Mouse (Mus musculus) limb, embryonic 13.5 days (tissue): ENCODE measurements around the gene Tmco1. TPM values are rescaled to one million over a fixed set of nuclear protein-coding genes. Genes with fewer than 3 reads are reported as not detected.

Experiments
- ATAC-seq: fragments of 200-750 bp; cut with Nextera tagmentation; 2 replicates; pipeline ENCODE4 v1.8.0; 2017; ENCODE audit warnings: low read depth, moderate number of reproducible peaks, moderate TSS enrichment; ENCODE audit not compliant: low FRiP score
- H3K27ac ChIP-seq: fragments of 300-500 bp; sonication (generic); 2 replicates; pipeline ENCODE4 v1.5.1; 2015; ENCODE audit warnings: inconsistent platforms, mild to moderate bottlenecking, moderate library complexity
- H3K27me3 ChIP-seq: fragments of 300-500 bp; sonication (generic); 2 replicates; pipeline ENCODE4 v1.6.1; 2015; ENCODE audit warnings: mild to moderate bottlenecking, inconsistent platforms
- H3K36me3 ChIP-seq: fragments of 300-500 bp; sonication (generic); 2 replicates; pipeline ENCODE4 v1.6.1; 2015; ENCODE audit warnings: inconsistent platforms, mild to moderate bottlenecking, moderate library complexity
- H3K4me1 ChIP-seq: fragments of 300-500 bp; sonication (generic); 2 replicates; pipeline ENCODE4 v1.6.1; 2015; ENCODE audit warnings: inconsistent platforms
- H3K4me2 ChIP-seq: fragments of 300-500 bp; sonication (generic); replicated peaks from 2 replicates; pipeline ENCODE4 v1.6.1; 2015; ENCODE audit warnings: inconsistent platforms, mild to moderate bottlenecking, moderate library complexity
- H3K4me3 ChIP-seq: fragments of 300-500 bp; sonication (generic); 2 replicates; pipeline ENCODE4 v1.5.1; 2015; ENCODE audit warnings: moderate library complexity, mild to moderate bottlenecking, inconsistent platforms
- H3K9ac ChIP-seq: fragments of 300-500 bp; sonication (generic); 2 replicates; pipeline ENCODE4 v1.6.1; 2015; ENCODE audit warnings: mild to moderate bottlenecking, inconsistent platforms
- H3K9me3 ChIP-seq: fragments of 300-500 bp; sonication (generic); 2 replicates; pipeline ENCODE4 v1.6.1; 2016; ENCODE audit warnings: inconsistent platforms
- WGBS: fragments of 180-500 bp; shearing (Covaris S2); methylation state at CpG from one replicate; pipeline ENCODE4 v1.1.7; 2015; 5-methylcytosine and 5-hydroxymethylcytosine counted together
- polyA plus RNA-seq: library from polyadenylated mRNA; unstranded; fragments of >200 nt; fragmentation: Nextera tagmentation; extraction: Ambion mirVana; gene quantifications from 2 replicates; pipeline ENCODE4 v1.2.1, GENCODE M21; 2015

Tmco1 gene
- 80.4 and 81.8 TPM in 2 replicates for polyA plus RNA-seq

DNA sequence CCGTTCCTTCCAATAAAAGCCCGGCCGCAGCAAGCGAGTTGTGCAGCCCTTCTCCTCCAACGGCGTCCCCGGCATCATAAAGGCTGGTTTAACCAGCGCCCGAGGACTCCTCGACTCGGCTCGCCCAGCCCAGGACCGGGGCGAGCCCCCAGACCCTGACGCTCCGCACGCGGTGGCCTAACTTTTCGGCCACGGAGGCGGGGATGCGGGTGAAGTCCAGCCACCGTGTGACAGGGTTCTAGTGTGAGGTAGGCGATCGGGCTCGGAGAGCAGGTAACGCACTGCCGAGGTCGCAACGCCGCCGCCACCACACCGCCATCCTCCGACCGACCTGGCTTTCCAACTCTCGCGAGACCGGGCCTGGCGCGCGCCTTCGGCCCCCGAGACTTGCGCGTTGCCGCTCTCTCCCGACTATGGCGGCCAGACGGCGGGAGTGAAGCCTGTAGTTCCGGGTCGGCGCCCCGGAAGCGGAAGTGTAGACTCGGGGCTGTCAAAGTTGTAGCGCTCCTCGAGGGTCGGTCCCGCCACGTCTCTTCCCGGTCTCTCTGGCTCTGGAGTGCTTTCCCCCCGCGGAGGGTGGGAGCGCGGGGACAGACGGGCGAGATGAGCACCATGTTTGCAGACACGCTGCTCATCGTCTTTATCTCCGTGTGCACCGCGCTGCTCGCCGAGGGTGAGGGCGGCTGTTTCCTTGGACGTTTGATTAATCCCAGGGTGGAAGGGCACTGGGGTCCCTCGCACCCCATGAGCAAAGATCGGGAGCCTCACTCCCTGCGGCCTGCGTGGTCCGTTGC lies at the start of gene Tmco1:
Gene Tmco1, plus strand, starts transcription at position 118 of the 794 bp plus-strand sequence.
- Histone ChIP-seq H3K4me2 (peak within 1 kb of the TSS; percentile 85), H3K4me1 (peaks cover 8% of the 10 kb centered on the region; the same call in 1 of the 2 replicates), H3K27me3 (no peaks in the 10 kb centered on the region), H3K36me3 (peaks cover 16% of the 10 kb centered on the region), H3K4me3 (peak within 1 kb of the TSS; percentile 79), H3K9ac (peak within 1 kb of the TSS; percentile 94), H3K27ac (peak within 1 kb of the TSS; percentile 95), H3K9me3 (no peaks in the 10 kb centered on the region)
- peak; percentile 97 for ATAC-seq
- under 1% methylated on average over 78 of the region's 82 CpGs for WGBS

DNA sequence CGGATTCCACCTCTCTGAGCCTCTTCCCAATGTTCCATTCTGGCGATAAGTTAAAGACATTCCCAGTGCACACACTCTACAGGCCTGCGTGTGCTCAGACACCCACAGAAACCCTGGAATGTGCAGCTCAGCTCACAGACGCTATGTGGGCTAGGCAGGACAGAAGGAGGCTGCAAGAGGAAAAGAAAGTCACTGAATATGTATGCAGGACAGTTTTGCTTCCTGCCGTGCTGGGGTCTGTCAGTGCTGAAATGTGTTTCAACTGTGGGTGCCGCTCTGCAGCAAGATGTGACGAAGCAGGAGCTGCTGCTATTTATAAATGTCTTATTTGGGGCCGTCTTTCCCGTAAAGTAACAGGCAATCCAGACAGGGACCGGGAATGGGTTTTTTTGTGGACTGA lies 48.5 kb upstream of the Tmco1 start:
- no peak overlapping the region for H3K4me3 ChIP-seq
- H3K27me3 ChIP-seq: no peaks in the 10 kb centered on the region
- H3K9me3 ChIP-seq: no peaks in the 10 kb centered on the region
- no peak overlapping the region for H3K9ac ChIP-seq
- H3K4me1 ChIP-seq: peaks cover 37% of the 10 kb centered on the region
- WGBS: 63% methylated on average over 10 of the region's 10 CpGs
- H3K4me2 ChIP-seq: no peak overlapping the region
- H3K36me3 ChIP-seq: no peaks in the 10 kb centered on the region
- ATAC-seq: no peak
- H3K27ac ChIP-seq: no peak overlapping the region

DNA sequence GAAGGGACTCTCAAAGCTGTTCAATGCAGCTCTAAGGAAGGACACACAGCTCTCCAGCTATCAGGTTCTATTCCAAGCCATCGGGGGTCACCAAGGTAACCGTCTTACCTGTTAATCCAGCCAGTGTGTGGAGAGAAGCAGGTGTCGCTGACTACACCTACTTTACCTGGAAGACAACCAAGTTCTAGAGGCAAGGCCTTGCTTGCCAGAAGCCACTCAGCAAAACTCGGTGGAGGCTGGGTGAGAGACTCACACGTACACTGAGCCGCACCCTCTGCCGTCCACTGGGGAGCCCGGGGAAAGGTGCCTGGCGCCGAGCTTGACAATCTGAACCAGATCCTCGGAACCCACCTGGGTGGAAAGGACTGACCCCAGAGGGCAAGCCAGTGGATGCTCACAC lies 46.4 kb upstream of the Tmco1 start:
- Histone ChIP-seq H3K4me1 (peaks cover 28% of the 10 kb centered on the region), H3K9me3 (no peaks in the 10 kb centered on the region), H3K36me3 (no peaks in the 10 kb centered on the region), H3K27ac (no peak overlapping the region), H3K4me2 (no peak overlapping the region), H3K9ac (no peak overlapping the region), H3K4me3 (no peak overlapping the region), H3K27me3 (no peaks in the 10 kb centered on the region)
- 90% methylated on average over 11 of the region's 11 CpGs for WGBS
- ATAC-seq: no peak

DNA sequence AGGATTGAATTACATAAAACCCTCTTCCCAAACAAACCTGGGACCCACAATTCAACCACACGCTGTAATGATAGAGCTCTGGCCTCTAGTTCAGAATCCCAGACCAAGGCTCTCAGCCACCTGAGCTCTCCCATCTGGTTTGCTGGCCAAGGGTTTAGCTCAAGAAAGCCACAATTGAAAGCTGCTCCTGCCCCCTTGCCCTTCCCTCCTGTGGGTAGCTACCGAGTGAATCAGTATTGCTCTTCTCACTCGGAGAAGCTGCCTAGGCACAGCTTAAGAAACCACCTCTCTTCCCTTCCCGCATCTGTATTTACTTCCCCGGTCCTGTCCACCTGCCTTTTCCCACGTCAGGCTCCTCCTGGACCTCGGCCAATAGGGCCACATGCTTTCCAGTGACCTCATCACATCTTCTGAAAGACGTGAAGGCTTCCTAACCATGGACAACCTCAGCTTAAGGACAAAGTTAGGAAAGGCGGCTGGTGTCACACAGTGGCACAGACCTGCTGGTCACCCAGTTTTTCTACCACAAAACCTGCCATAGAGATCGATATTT lies 45.6 kb upstream of the Tmco1 start:
- H3K27me3 ChIP-seq: no peaks in the 10 kb centered on the region
- no peak overlapping the region for H3K9ac ChIP-seq
- 63% methylated on average over 10 of the region's 10 CpGs for WGBS
- no peak overlapping the region for H3K27ac ChIP-seq
- no peak overlapping the region for H3K4me2 ChIP-seq
- H3K4me1 ChIP-seq: peaks cover 24% of the 10 kb centered on the region
- H3K9me3 ChIP-seq: no peaks in the 10 kb centered on the region
- no peak for ATAC-seq
- no peak overlapping the region for H3K4me3 ChIP-seq
- no peaks in the 10 kb centered on the region for H3K36me3 ChIP-seq

DNA sequence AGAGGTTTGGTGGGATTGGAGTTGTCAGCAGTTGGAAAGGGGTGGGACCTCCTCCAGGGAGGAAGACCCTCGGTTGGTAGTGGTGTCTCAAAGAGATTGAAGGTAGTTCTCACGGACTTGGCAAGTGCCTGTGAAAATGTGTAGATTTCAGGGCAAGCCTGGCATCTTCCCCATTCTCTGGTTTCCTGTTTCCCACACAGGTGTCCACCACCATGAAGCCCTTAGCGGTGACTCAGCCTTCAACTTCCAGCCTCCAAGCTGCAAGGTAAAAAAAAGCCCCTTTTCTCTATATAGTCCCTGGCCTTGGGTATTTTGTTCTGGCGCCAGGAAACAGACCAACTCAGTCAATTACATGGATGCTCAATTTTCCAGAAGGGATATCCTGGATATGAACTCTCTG lies 42.8 kb upstream of the Tmco1 start:
- 68% methylated on average over 4 of the region's 4 CpGs for WGBS
- no peak for ATAC-seq
- no peak overlapping the region for H3K4me3 ChIP-seq

DNA sequence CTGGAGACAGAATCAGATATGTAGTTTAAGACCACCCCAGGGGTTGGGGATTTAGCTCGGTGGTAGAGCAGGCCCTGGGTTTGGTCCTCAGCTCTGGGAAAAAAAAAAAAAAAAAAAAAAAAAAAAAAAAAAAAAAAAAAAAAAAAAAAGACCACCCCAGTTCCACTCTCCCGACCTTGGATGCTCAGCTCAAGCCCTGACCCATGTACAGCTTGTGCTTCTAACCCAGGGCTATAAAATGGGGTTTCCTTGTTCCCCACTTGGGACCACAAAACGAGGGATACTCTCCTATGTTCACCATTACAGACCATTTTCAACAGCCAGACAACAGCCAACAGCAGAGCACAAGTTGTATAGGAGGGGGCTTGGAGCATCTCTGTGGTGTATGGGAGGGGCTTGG lies 41.5 kb upstream of the Tmco1 start:
- Histone ChIP-seq H3K9me3 (no peaks in the 10 kb centered on the region), H3K36me3 (no peaks in the 10 kb centered on the region), H3K4me3 (no peak overlapping the region), H3K4me2 (no peak overlapping the region), H3K27me3 (no peaks in the 10 kb centered on the region), H3K9ac (no peak overlapping the region), H3K27ac (no peak overlapping the region), H3K4me1 (peaks cover 51% of the 10 kb centered on the region)
- ATAC-seq: no peak
- WGBS: 77% methylated on average over 3 of the region's 3 CpGs

More for the DNA sequence above, 42.8 kb upstream of the Tmco1 start:
- no peak overlapping the region for H3K9ac ChIP-seq
- no peaks in the 10 kb centered on the region for H3K9me3 ChIP-seq
- no peaks in the 10 kb centered on the region for H3K27me3 ChIP-seq
- peaks cover 37% of the 10 kb centered on the region for H3K4me1 ChIP-seq
- no peak overlapping the region for H3K4me2 ChIP-seq
- no peaks in the 10 kb centered on the region for H3K36me3 ChIP-seq
- H3K27ac ChIP-seq: no peak overlapping the region

DNA sequence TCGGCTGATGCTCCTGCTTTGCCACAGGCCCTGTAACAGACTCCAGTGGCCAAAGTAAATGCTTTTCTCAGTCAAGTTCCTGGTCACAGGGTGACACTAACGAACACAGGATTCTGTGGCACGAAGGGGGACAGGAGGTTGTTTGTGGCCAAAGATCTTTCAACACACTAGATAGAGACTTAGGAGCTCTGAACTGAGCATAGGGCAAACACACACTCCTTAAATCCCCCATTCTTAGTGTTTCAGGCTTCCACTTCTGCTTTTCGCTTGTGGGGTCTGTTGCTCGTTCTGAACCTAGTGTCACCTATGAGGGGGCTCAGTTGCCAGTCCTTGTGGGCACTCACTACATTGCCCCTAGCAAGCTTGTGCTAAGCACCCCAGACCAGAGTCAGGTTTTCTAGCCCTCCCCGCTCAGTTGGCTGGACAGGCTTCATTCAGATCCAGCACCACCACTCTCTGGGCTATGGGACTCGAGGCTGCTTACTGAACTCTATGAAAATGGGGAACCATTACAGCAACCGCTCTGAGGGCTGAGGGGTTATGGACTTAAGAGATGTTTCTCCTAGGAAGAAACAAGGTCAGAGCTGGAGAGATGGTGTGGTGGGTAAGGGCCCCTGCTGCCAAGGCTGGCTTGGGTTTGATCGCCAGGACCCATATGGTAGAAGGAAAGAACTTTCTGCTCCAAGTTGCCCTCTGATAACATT lies 39.7 kb upstream of the Tmco1 start:
- Histone ChIP-seq H3K4me2 (peak overlapping the region; percentile 52; the same call in 1 of the 2 replicates), H3K4me3 (no peak overlapping the region), H3K36me3 (no peaks in the 10 kb centered on the region), H3K27me3 (no peaks in the 10 kb centered on the region), H3K9ac (no peak overlapping the region; the same call in 1 of the 2 replicates), H3K4me1 (peaks cover 45% of the 10 kb centered on the region), H3K9me3 (no peaks in the 10 kb centered on the region), H3K27ac (no peak overlapping the region)
- no peak for ATAC-seq
- WGBS: 85% methylated on average over 9 of the region's 9 CpGs

DNA sequence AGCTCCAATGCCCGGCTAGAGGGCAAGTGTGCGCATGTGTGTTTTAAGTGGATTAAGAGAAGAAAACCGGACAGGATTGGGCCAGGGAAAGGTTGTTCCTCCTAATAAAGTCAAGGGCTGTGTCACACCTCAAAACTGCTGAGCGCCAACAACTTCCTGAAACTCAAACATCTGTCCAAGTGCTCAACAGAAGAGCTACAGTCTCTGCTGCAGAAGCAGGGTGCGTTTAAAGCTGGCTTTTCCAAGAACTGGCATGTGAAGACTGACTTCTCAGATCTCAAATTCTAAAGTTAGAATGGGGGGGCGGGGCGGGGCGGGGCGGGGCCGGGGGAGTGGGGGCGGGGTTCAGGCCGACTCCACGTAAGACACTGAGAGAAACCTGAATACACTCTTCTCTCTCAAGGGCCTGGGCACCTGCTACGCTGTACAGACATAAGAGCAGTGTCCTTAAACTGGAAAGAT lies 38.8 kb upstream of the Tmco1 start:
- ATAC-seq: peak; percentile 28; the same call in 1 of the 2 replicates
- peak overlapping the region; percentile 52 for H3K4me2 ChIP-seq
- no peak overlapping the region for H3K9ac ChIP-seq
- no peaks in the 10 kb centered on the region for H3K36me3 ChIP-seq
- 26% methylated on average over 14 of the region's 14 CpGs for WGBS
- H3K4me3 ChIP-seq: no peak overlapping the region
- H3K27ac ChIP-seq: peak overlapping the region; percentile 56
- no peaks in the 10 kb centered on the region for H3K9me3 ChIP-seq
- peaks cover 45% of the 10 kb centered on the region for H3K4me1 ChIP-seq
- no peaks in the 10 kb centered on the region for H3K27me3 ChIP-seq

DNA sequence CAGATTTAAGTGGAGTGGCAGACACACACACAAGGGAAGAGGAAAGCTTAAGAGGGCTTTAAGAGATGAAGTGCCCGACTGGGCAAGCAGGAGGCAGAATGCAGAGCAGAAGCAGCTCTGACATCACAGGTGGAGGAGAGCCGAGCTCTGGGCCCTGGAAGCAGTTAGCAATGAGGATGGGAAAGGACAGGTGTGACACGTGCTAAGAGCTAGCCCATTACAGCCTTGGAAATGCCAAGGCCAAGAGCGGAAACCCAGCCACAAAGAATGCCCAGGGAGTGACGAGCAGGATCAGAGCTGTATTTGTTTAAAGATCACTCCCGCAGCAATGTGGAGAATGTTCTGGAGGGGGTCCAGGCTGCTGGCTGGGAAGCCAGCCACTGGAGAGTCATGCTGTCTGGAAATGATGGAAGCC lies 38.3 kb upstream of the Tmco1 start:
- Histone ChIP-seq H3K4me1 (peaks cover 45% of the 10 kb centered on the region), H3K9me3 (no peaks in the 10 kb centered on the region), H3K4me3 (no peak overlapping the region), H3K27me3 (no peaks in the 10 kb centered on the region), H3K9ac (no peak overlapping the region), H3K27ac (peak overlapping the region; percentile 53), H3K36me3 (no peaks in the 10 kb centered on the region), H3K4me2 (peak overlapping the region; percentile 52)
- 27% methylated on average over 6 of the region's 6 CpGs for WGBS
- peak; percentile 57 for ATAC-seq

DNA sequence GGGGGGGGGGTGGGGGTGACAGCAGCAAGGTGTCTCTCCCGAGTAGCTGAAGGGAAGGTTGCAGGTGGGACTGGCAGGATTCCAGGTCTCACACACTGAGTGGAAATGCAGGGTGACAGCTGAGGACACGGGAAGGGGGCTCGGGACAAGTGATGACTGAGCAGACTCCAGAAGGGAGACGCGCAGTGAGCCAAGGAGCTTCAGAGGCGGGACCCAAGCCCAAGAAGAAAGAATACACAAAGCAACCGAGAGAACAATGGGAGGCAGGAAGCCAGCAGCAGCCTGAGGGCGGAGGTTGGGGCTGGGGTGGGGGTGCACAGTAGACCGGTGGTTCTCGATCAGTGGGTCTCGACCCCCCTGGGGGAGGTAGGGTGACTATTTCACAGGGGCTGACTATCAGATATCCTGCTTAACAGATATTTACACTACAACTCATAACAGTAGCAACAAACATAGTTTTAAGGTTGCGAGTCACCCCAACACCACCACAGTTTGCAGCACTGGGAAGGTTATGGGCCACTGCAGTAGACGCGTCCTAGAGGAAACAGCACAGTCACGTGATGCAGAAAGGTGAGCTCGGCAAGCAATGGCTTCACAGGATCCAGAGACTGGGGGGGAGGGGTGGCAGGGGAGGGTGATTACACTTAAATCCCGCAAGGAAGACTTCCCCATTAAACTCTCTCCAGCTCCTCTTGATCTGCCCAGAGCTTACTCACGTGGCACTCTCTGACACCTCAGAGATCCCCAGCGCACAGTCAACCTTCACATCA lies 37.7 kb upstream of the Tmco1 start:
- 17% methylated on average over 19 of the region's 19 CpGs for WGBS
- peak; percentile 42 for ATAC-seq
- Histone ChIP-seq H3K27ac (peak overlapping the region; percentile 53; the same call in 1 of the 2 replicates), H3K4me3 (0 out of 2 replicates have a peak overlapping the region, but pooled peaks have one; percentile 3), H3K9me3 (no peaks in the 10 kb centered on the region), H3K27me3 (no peaks in the 10 kb centered on the region), H3K36me3 (no peaks in the 10 kb centered on the region), H3K4me2 (peak overlapping the region; percentile 52), H3K9ac (no peak overlapping the region), H3K4me1 (peaks cover 45% of the 10 kb centered on the region)

DNA sequence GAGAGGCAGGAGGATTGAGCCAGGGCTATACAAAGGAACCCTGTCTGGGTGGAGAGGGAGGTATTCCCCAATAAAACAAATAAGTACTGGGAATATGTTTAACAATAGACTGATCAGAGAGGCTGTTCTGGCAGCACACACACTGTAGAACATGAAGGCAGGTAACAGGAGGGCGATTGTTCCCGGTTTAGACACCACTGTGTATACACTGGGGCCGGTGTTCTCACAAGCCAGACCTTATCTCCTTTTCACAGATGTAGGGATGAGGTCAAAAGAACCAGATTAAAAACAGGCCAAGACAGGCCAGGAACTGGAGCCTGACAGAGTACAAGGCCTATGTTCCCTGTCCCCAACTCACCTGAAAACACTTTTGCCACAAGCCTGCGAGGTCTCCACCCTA lies 36.9 kb upstream of the Tmco1 start:
- no peak for ATAC-seq
- Histone ChIP-seq H3K4me1 (peaks cover 42% of the 10 kb centered on the region), H3K4me2 (peak overlapping the region; percentile 52), H3K9ac (no peak overlapping the region), H3K9me3 (no peaks in the 10 kb centered on the region), H3K27me3 (no peaks in the 10 kb centered on the region), H3K4me3 (no peak overlapping the region), H3K36me3 (no peaks in the 10 kb centered on the region), H3K27ac (0 out of 2 replicates have a peak overlapping the region, but pooled peaks have one; percentile 39)
- WGBS: 44% methylated on average over 4 of the region's 4 CpGs
